Mouse (Mus musculus) MEL (cell line): ENCODE measurements around the gene Ccdc141.

Experiments used
- CHD1 ChIP-seq: IDR thresholded peaks from 2 replicates; pipeline ENCODE4 v1.6.1; 2012; ENCODE audit warnings: low read depth, mild to moderate bottlenecking, inconsistent platforms, low read length, improper control_type of control experiment
- CTCF ChIP-seq, 3 experiments: IDR thresholded peaks in 2 of 3; conservative IDR thresholded peaks in 1 of 3; 2 replicates each; pipeline ENCODE4 v1.5.1; 2011 to 2012; ENCODE audit warnings: low read length in 3 of 3, low read depth in 2 of 3, mild to moderate bottlenecking in 2 of 3, improper control_type of control experiment in 1 of 3, inconsistent platforms in 1 of 3, mixed read lengths in 1 of 3, moderate library complexity in 1 of 3; ENCODE audit not compliant: control insufficient read depth in 1 of 3, insufficient read depth in 1 of 3, poor library complexity in 1 of 3, severe bottlenecking in 1 of 3
- ELF1 ChIP-seq: IDR thresholded peaks from 2 replicates; pipeline ENCODE4 v1.6.1; 2014; ENCODE audit warnings: low read depth, mild to moderate bottlenecking, inconsistent platforms, low read length, improper control_type of control experiment, moderate library complexity
- JUND ChIP-seq: IDR thresholded peaks from 2 replicates; pipeline ENCODE4 v1.6.1; 2011; ENCODE audit warnings: low read depth, mild to moderate bottlenecking, improper control_type of control experiment, low read length
- MXI1 ChIP-seq: IDR thresholded peaks from 2 replicates; pipeline ENCODE4 v1.6.1; 2011; ENCODE audit warnings: mild to moderate bottlenecking, low read depth, low read length, improper control_type of control experiment
- MYB ChIP-seq: IDR thresholded peaks from 2 replicates; pipeline ENCODE4 v1.6.1; 2011; ENCODE audit warnings: mild to moderate bottlenecking, low read depth, low read length, improper control_type of control experiment
- POLR2A ChIP-seq, 2 experiments: IDR thresholded peaks; 2 replicates each; pipeline ENCODE4 v1.6.1; 2011 to 2012; ENCODE audit warnings: low read length in 2 of 2, mild to moderate bottlenecking in 2 of 2, control low read depth in 1 of 2, improper control_type of control experiment in 1 of 2, low read depth in 1 of 2, moderate library complexity in 1 of 2; ENCODE audit not compliant: control insufficient read depth in 1 of 2, insufficient read depth in 1 of 2, poor library complexity in 1 of 2
- POLR2AphosphoS2 ChIP-seq: IDR thresholded peaks from 2 replicates; pipeline ENCODE4 v1.6.1; 2011; ENCODE audit warnings: low read length, improper control_type of control experiment
- TAL1 ChIP-seq: IDR thresholded peaks from 2 replicates; pipeline ENCODE4 v1.6.1; 2012; ENCODE audit warnings: mild to moderate bottlenecking, inconsistent platforms, low read length, moderate library complexity, mixed read lengths
- TCF12 ChIP-seq: IDR thresholded peaks from 2 replicates; pipeline ENCODE4 v1.6.1; 2014; ENCODE audit warnings: low read depth, mild to moderate bottlenecking, inconsistent platforms, low read length, improper control_type of control experiment, moderate library complexity
- USF1 ChIP-seq: IDR thresholded peaks from 2 replicates; pipeline ENCODE4 v1.6.1; 2014; ENCODE audit warnings: low read depth, mild to moderate bottlenecking, inconsistent platforms, low read length, improper control_type of control experiment, moderate library complexity
- USF2 ChIP-seq, 2 experiments: IDR thresholded peaks; 2 replicates each; pipeline ENCODE4 v1.6.1; 2011 to 2012; ENCODE audit warnings: improper control_type of control experiment in 2 of 2, low read length in 2 of 2, borderline replicate concordance in 1 of 2, inconsistent platforms in 1 of 2, low read depth in 1 of 2, mild to moderate bottlenecking in 1 of 2; ENCODE audit not compliant: insufficient read depth in 1 of 2
- ZC3H11A ChIP-seq: IDR thresholded peaks from 2 replicates; pipeline ENCODE4 v1.6.1; 2012; ENCODE audit warnings: low read depth, mild to moderate bottlenecking, inconsistent platforms, low read length, improper control_type of control experiment

- TF ChIP-seq CTCF (IDR thresholded peaks at IDR 0.05 in 2 of 3, conservative IDR thresholded peaks at IDR 0.05 in 1 of 3; ENCODE audit: control insufficient read depth in 1 of 3, insufficient read depth in 1 of 3, low read depth in 2 of 3, low read length in 3 of 3, poor library complexity in 1 of 3, severe bottlenecking in 1 of 3), result no peak
- no peak for TF ChIP-seq TCF12
- no peak for TF ChIP-seq ZC3H11A
- no peak for TF ChIP-seq POLR2AphosphoS2
- no peak for TF ChIP-seq ELF1
- no peak for TF ChIP-seq POLR2A (IDR thresholded peaks at IDR 0.05; ENCODE audit: control insufficient read depth in 1 of 2, insufficient read depth in 1 of 2, low read depth in 1 of 2, low read length in 2 of 2, poor library complexity in 1 of 2)
- TF ChIP-seq JUND, result no peak
- TF ChIP-seq MYB, result no peak
- TF ChIP-seq USF1, result no peak
- no peak for TF ChIP-seq USF2 (IDR thresholded peaks at IDR 0.05; ENCODE audit: borderline replicate concordance in 1 of 2, insufficient read depth in 1 of 2, low read depth in 1 of 2, low read length in 2 of 2)
- TF ChIP-seq TAL1, result no peak
- TF ChIP-seq MXI1, result no peak
- no peak for TF ChIP-seq CHD1
These were observed 187.9 kb downstream of the Ccdc141 start, which contains the start of gene Ttn for GRCm38 (mm10) chr2:76982391-76983145.
